ENCODE assay signal across 10 mouse cellular contexts in genomic region chr2:25580621-25581101, GRCm38 (mm10). TPM values are rescaled to one million over a fixed set of nuclear protein-coding genes. Genes with fewer than 3 reads are reported as not detected.
DNase-seq lines count a peak whose midpoint lies in the region; ATAC-seq and TF ChIP-seq lines count a peak whose summit lies in the region.
"Had no signal": no experiment of that assay in that cellular context is flagged by ENCODE, and none has a peak within 500 bp of the region (broad histone marks: within the 10 kb centered on the region; RNA-seq: fewer than 3 reads in every experiment).

No protein-coding gene starts in this region.

- no peaks in the 10 kb centered on the region for H3K9me3 ChIP-seq in hindbrain, embryonic 10.5 days
- H3K9me3 ChIP-seq in midbrain, embryonic 14.5 days (ENCODE audit: control insufficient read depth, low read length), result no peaks in the 10 kb centered on the region
- H3K9me3 ChIP-seq in lung, postnatal 0 days (ENCODE audit: low read length), result no peaks in the 10 kb centered on the region

- H3K27me3 ChIP-seq in hindbrain, embryonic 10.5 days (ENCODE audit: insufficient read depth, poor library complexity, severe bottlenecking), result peaks cover 59% of the 10 kb centered on the region
- peaks cover 52% of the 10 kb centered on the region for H3K27me3 ChIP-seq in midbrain, embryonic 14.5 days (ENCODE audit: control insufficient read depth, insufficient read depth, low read length)
- peaks cover 53% of the 10 kb centered on the region for H3K27me3 ChIP-seq in lung, postnatal 0 days (replicated peaks; ENCODE audit: insufficient read depth, low read length)

- peak overlapping the region; percentile 46; the same call in 1 of the 2 replicates for H3K4me3 ChIP-seq in hindbrain, embryonic 10.5 days
- peak overlapping the region; percentile 51 for H3K4me3 ChIP-seq in midbrain, embryonic 14.5 days (replicated peaks; ENCODE audit: low read depth, low read length)
- H3K4me3 ChIP-seq in lung, postnatal 0 days (ENCODE audit: low read depth, low read length), result no peak overlapping the region

- H3K27ac ChIP-seq in hindbrain, embryonic 10.5 days, result no peak overlapping the region
- H3K27ac ChIP-seq in midbrain, embryonic 14.5 days (replicated peaks; ENCODE audit: low read depth, low read length), result no peak overlapping the region
- no peak overlapping the region for H3K27ac ChIP-seq in lung, postnatal 0 days (ENCODE audit: low read length)

- no peak for TF ChIP-seq EP300 in lung, postnatal 0 days (IDR thresholded peaks at IDR 0.05)

- peaks cover 33% of the 10 kb centered on the region for H3K36me3 ChIP-seq in hindbrain, embryonic 10.5 days
- peaks cover 40% of the 10 kb centered on the region for H3K36me3 ChIP-seq in midbrain, embryonic 14.5 days (ENCODE audit: control insufficient read depth, insufficient read depth, low read length)
- 0 out of 2 replicates have a peak, but pooled peaks cover 5% of the 10 kb centered on the region for H3K36me3 ChIP-seq in lung, postnatal 0 days (ENCODE audit: insufficient read depth, low read length)

- H3K4me1 ChIP-seq in hindbrain, embryonic 10.5 days (replicated peaks), result peaks cover 74% of the 10 kb centered on the region
- peaks cover 33% of the 10 kb centered on the region for H3K4me1 ChIP-seq in midbrain, embryonic 14.5 days (ENCODE audit: control insufficient read depth, insufficient read depth, low read length)
- H3K4me1 ChIP-seq in lung, postnatal 0 days (ENCODE audit: insufficient read depth, low read depth, low read length), result peaks cover 26% of the 10 kb centered on the region

- peak; percentile 56 for DNase-seq in layer of hippocampus, adult 11-12 months (ENCODE audit: low spot score)
- DNase-seq in layer of hippocampus, postnatal 25 days (ENCODE audit: extremely low spot score in 1 of 2, low spot score in 1 of 2), result no peak
- DNase-seq in cerebellum, adult 9-10 months, result peak; percentile 74
- DNase-seq in hindbrain, embryonic 10.5 days (ENCODE audit: low spot score), result no peak
- no peak for DNase-seq in midbrain, embryonic 14.5 days
- no peak for DNase-seq in lung, postnatal 0 days (ENCODE audit: low spot score)
- no peak for DNase-seq in heart, postnatal 4 days
- DNase-seq: heart, postnatal 36 days had no signal

- 53% methylated on average over 6 of the region's 6 CpGs for WGBS in hindbrain, embryonic 10.5 days
- WGBS in midbrain, embryonic 14.5 days, result 34% methylated on average over 6 of the region's 6 CpGs
- 31% methylated on average over 6 of the region's 6 CpGs for WGBS in lung, postnatal 0 days

- no peak for TF ChIP-seq CTCF in lung, postnatal 0 days (IDR thresholded peaks at IDR 0.05)

- ATAC-seq in midbrain, embryonic 14.5 days (ENCODE audit: low FRiP score, low TSS enrichment), result no peak; the same call in 1 of the 2 replicates
- ATAC-seq in lung, postnatal 0 days, result no peak
- ATAC-seq in megakaryocyte progenitor cell, adult 5-6 weeks (replicated peaks; ENCODE audit: poor library complexity), result no peak

- H3K9ac ChIP-seq in midbrain, embryonic 14.5 days (replicated peaks; ENCODE audit: low read length), result peak overlapping the region; percentile 64; the same call in 1 of the 2 replicates
- H3K9ac ChIP-seq in lung, postnatal 0 days (replicated peaks; ENCODE audit: low read depth), result no peak overlapping the region

- peak overlapping the region; percentile 79 for H3K4me2 ChIP-seq in midbrain, embryonic 14.5 days (ENCODE audit: low read length)
- H3K4me2 ChIP-seq in lung, postnatal 0 days (replicated peaks; ENCODE audit: low read depth, low read length), result no peak overlapping the region

RNA-seq across cellular contexts. Expression of gene Ajm1, which starts 0.9 kb away (rescaled TPM):
- 100 to 1,000 TPM; 104 to 117 TPM for total RNA-seq in layer of hippocampus, postnatal 25 days (2021)
- 0.05 and 0.44 TPM in 2 replicates for polyA plus RNA-seq in hindbrain, embryonic 10.5 days (2016; fragmentation: Nextera tagmentation; extraction: Ambion mirVana)
- 8.8 and 9.2 TPM in 2 replicates for polyA plus RNA-seq in midbrain, embryonic 14.5 days (2014; fragmentation: Nextera tagmentation; extraction: Ambion mirVana)
- polyA plus RNA-seq in lung, postnatal 0 days (2015; fragmentation: Nextera tagmentation; extraction: Ambion mirVana), result 0.07 TPM in 1 of 2 replicates, not detected in the other
- under 1 TPM; 0.14 to 0.41 TPM for total RNA-seq in heart, postnatal 4 days (2021)
- not detected in 2 replicates for total RNA-seq in megakaryocyte progenitor cell, adult 5-6 weeks (2015)
- 0.10 TPM in 1 of 2 replicates, not detected in the other for total RNA-seq in megakaryocyte progenitor cell, adult 5-6 weeks (2017)
- total RNA-seq: liver, adult 2 months had no signal

RNA-seq across cellular contexts. Expression of gene Phpt1, which starts 5.6 kb away (rescaled TPM):
- 10 to 100 TPM; 67.9 to 75.4 TPM for total RNA-seq in layer of hippocampus, postnatal 25 days (2021)
- polyA plus RNA-seq in hindbrain, embryonic 10.5 days (2016; fragmentation: Nextera tagmentation; extraction: Ambion mirVana), result 163 and 189 TPM in 2 replicates
- polyA plus RNA-seq in midbrain, embryonic 14.5 days (2014; fragmentation: Nextera tagmentation; extraction: Ambion mirVana), result 167 and 206 TPM in 2 replicates
- polyA plus RNA-seq in lung, postnatal 0 days (2015; fragmentation: Nextera tagmentation; extraction: Ambion mirVana), result 97.7 and 103 TPM in 2 replicates
- 100 to 1,000 TPM; 100 to 101 TPM for total RNA-seq in heart, postnatal 4 days (2021)
- 48.1 and 56.5 TPM in 2 replicates for total RNA-seq in megakaryocyte progenitor cell, adult 5-6 weeks (2015)
- total RNA-seq in megakaryocyte progenitor cell, adult 5-6 weeks (2017), result 29.6 and 35.4 TPM in 2 replicates

RNA-seq across cellular contexts. Expression of gene Mamdc4, which starts 6.0 kb away (rescaled TPM):
- total RNA-seq in layer of hippocampus, postnatal 25 days (2021), result 1 to 10 TPM; 1.9 to 2.3 TPM
- 1.4 and 3.8 TPM in 2 replicates for polyA plus RNA-seq in hindbrain, embryonic 10.5 days (2016; fragmentation: Nextera tagmentation; extraction: Ambion mirVana)
- 2.1 and 3.9 TPM in 2 replicates for polyA plus RNA-seq in midbrain, embryonic 14.5 days (2014; fragmentation: Nextera tagmentation; extraction: Ambion mirVana)
- 0.31 and 1.2 TPM in 2 replicates for polyA plus RNA-seq in lung, postnatal 0 days (2015; fragmentation: Nextera tagmentation; extraction: Ambion mirVana)
- total RNA-seq in heart, postnatal 4 days (2021), result 1 to 10 TPM; 1.4 to 2.3 TPM
- total RNA-seq in megakaryocyte progenitor cell, adult 5-6 weeks (2015), result 0.42 and 0.86 TPM in 2 replicates
- 0.12 and 9.3 TPM in 2 replicates for total RNA-seq in megakaryocyte progenitor cell, adult 5-6 weeks (2017)

RNA-seq across cellular contexts. Expression of gene Edf1, which starts 23.0 kb away (rescaled TPM):
- 100 to 1,000 TPM; 211 to 232 TPM for total RNA-seq in layer of hippocampus, postnatal 25 days (2021)
- 376 and 388 TPM in 2 replicates for polyA plus RNA-seq in hindbrain, embryonic 10.5 days (2016; fragmentation: Nextera tagmentation; extraction: Ambion mirVana)
- 318 and 409 TPM in 2 replicates for polyA plus RNA-seq in midbrain, embryonic 14.5 days (2014; fragmentation: Nextera tagmentation; extraction: Ambion mirVana)
- polyA plus RNA-seq in lung, postnatal 0 days (2015; fragmentation: Nextera tagmentation; extraction: Ambion mirVana), result 297 and 329 TPM in 2 replicates
- total RNA-seq in heart, postnatal 4 days (2021), result 100 to 1,000 TPM; 151 to 152 TPM
- total RNA-seq in megakaryocyte progenitor cell, adult 5-6 weeks (2015), result 141 and 144 TPM in 2 replicates
- 95.5 and 128 TPM in 2 replicates for total RNA-seq in megakaryocyte progenitor cell, adult 5-6 weeks (2017)

RNA-seq across cellular contexts. Expression of gene Rabl6, which starts 27.7 kb away (rescaled TPM):
- total RNA-seq in layer of hippocampus, postnatal 25 days (2021), result 100 to 1,000 TPM; 128 to 145 TPM
- polyA plus RNA-seq in hindbrain, embryonic 10.5 days (2016; fragmentation: Nextera tagmentation; extraction: Ambion mirVana), result 75.5 and 80.0 TPM in 2 replicates
- 60.9 and 62.6 TPM in 2 replicates for polyA plus RNA-seq in midbrain, embryonic 14.5 days (2014; fragmentation: Nextera tagmentation; extraction: Ambion mirVana)
- polyA plus RNA-seq in lung, postnatal 0 days (2015; fragmentation: Nextera tagmentation; extraction: Ambion mirVana), result 34.7 and 41.2 TPM in 2 replicates
- 10 to 100 TPM; 51.4 to 61.5 TPM for total RNA-seq in heart, postnatal 4 days (2021)
- total RNA-seq in megakaryocyte progenitor cell, adult 5-6 weeks (2015), result 37.4 and 49.5 TPM in 2 replicates
- 54.9 and 86.7 TPM in 2 replicates for total RNA-seq in megakaryocyte progenitor cell, adult 5-6 weeks (2017)

Comparison
In these comparisons a context has a peak if more than half of its experiments do, and no peak if none do; other contexts are left out.
1. DNase-seq: peak in layer of hippocampus, adult 11-12 months (single experiment) and cerebellum, adult 9-10 months (single experiment); none in layer of hippocampus, postnatal 25 days (0 of 2), hindbrain, embryonic 10.5 days (single experiment), midbrain, embryonic 14.5 days (single experiment), lung, postnatal 0 days (single experiment) and heart, postnatal 4 days (single experiment).
2. RNA of gene Ajm1, which starts 0.9 kb away (total RNA-seq): 104 to 117 TPM in layer of hippocampus, postnatal 25 days; 0.14 to 0.41 TPM in heart, postnatal 4 days and 0.10 TPM in megakaryocyte progenitor cell, adult 5-6 weeks; every median in the first group is over 10 times any median in the second.